Mouse (Mus musculus) stomach, embryonic 15.5 days (tissue): ENCODE measurements around the gene Dnm1. TPM values are rescaled to one million over a fixed set of nuclear protein-coding genes. Genes with fewer than 3 reads are reported as not detected.
"Not testable (repeated sequence)": the region's sequence is repeated elsewhere in the genome, so short reads cannot be mapped to it uniquely, and the experiment has no call there.

Source experiments
- ATAC-seq: fragments of 200-750 bp; cut with Nextera tagmentation; 2 replicates; pipeline ENCODE4 v1.8.0; 2017; ENCODE audit warnings: low read depth, moderate number of reproducible peaks, moderate TSS enrichment; ENCODE audit not compliant: insufficient read depth, low FRiP score
- H3K27ac ChIP-seq: fragments of 300-500 bp; sonication (generic); 2 replicates; pipeline ENCODE4 v1.5.1; 2015; ENCODE audit warnings: mild to moderate bottlenecking, inconsistent platforms
- H3K27me3 ChIP-seq: fragments of 300-500 bp; sonication (generic); replicated peaks from 2 replicates; pipeline ENCODE4 v1.6.1; 2015; ENCODE audit warnings: inconsistent platforms
- H3K36me3 ChIP-seq: fragments of 300-500 bp; sonication (generic); 2 replicates; pipeline ENCODE4 v1.6.1; 2015; ENCODE audit warnings: inconsistent platforms
- H3K4me1 ChIP-seq: fragments of 300-500 bp; sonication (generic); 2 replicates; pipeline ENCODE4 v1.6.1; 2015; ENCODE audit warnings: inconsistent platforms
- H3K4me2 ChIP-seq: fragments of 300-500 bp; sonication (generic); 2 replicates; pipeline ENCODE4 v1.6.1; 2015; ENCODE audit warnings: mild to moderate bottlenecking, inconsistent platforms
- H3K4me3 ChIP-seq: fragments of 300-500 bp; sonication (generic); replicated peaks from 2 replicates; pipeline ENCODE4 v1.5.1; 2015; ENCODE audit warnings: inconsistent platforms
- H3K9ac ChIP-seq: fragments of 300-500 bp; sonication (generic); 2 replicates; pipeline ENCODE4 v1.6.1; 2015; ENCODE audit warnings: inconsistent platforms
- H3K9me3 ChIP-seq: fragments of 300-500 bp; sonication (generic); 2 replicates; pipeline ENCODE4 v1.6.1; 2016; ENCODE audit warnings: inconsistent platforms
- WGBS: fragments of 180-500 bp; shearing (Covaris S2); methylation state at CpG from one replicate; pipeline ENCODE4 v1.1.7; 2015; 5-methylcytosine and 5-hydroxymethylcytosine counted together
- polyA plus RNA-seq: library from polyadenylated mRNA; unstranded; fragments of >200 nt; fragmentation: Nextera tagmentation; extraction: Ambion mirVana; gene quantifications from 2 replicates; pipeline ENCODE4 v1.2.1, GENCODE M21; 2015

The Dnm1 gene
- polyA plus RNA-seq, 1 experiment from 2014 or later = 12.1 TPM

- H3K4me1 ChIP-seq = peaks cover 21% of the 10 kb centered on the region
- no peak for ATAC-seq
- H3K36me3 ChIP-seq = peaks cover 60% of the 10 kb centered on the region
- H3K4me3 ChIP-seq = no peak overlapping the region
- no peaks in the 10 kb centered on the region for H3K9me3 ChIP-seq
- no peaks in the 10 kb centered on the region for H3K27me3 ChIP-seq
- WGBS = 90% methylated on average over 6 of the region's 6 CpGs
- H3K4me2 ChIP-seq = no peak overlapping the region
- H3K27ac ChIP-seq = no peak overlapping the region
- H3K9ac ChIP-seq = no peak overlapping the region
Observed at GRCm38 (mm10) chr2:32307247-32307798, 45.8 kb downstream of the Dnm1 start.

DNA sequence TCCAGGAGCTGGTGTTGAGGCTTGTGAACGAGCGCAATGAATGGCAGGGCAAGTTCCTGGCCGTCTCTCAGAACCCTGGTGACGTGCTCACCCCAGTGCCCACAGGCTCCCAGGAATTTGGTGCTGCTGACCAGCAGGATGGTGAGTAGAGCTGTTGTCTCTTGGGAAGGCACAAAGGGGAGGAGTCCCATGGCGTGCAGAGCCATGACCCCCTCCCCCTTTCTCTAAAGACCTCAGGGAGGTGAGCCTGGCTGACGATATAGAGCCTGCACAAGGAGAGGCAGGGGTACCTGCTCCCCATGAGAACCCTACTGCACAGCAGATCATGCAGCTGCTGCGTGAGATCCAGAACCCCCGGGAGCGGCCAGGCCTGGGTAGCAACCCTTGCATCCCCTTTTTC, 47.0 kb downstream of the Dnm1 start:
- Histone ChIP-seq H3K36me3 (peaks cover 72% of the 10 kb centered on the region), H3K9me3 (no peaks in the 10 kb centered on the region), H3K27ac (no peak overlapping the region), H3K9ac (no peak overlapping the region), H3K4me2 (no peak overlapping the region), H3K27me3 (no peaks in the 10 kb centered on the region), H3K4me3 (no peak overlapping the region), H3K4me1 (peaks cover 11% of the 10 kb centered on the region)
- WGBS = 86% methylated on average over 9 of the region's 9 CpGs
- no peak for ATAC-seq

DNA sequence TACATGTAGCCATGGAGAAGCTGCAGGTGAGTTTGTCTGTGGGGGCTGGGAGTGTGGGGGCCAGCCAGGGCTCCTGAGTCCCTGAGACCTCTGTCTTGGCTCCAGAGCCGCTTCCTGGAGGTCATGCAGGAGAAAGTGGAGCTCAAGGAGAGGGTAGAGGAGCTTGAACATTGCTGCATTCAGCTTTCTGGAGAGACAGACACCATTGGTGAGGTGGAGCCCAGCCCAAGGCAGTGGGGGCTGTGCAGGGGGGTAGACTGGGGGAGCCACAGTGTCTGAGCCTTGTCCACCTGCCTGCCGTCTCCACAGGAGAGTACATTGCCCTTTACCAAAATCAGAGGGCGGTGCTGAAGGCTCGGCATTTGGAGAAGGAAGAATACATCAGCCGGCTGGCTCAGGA, 47.5 kb downstream of the Dnm1 start:
- Histone ChIP-seq H3K9ac (no peak overlapping the region), H3K4me1 (peaks cover 6% of the 10 kb centered on the region), H3K4me2 (no peak overlapping the region), H3K27me3 (no peaks in the 10 kb centered on the region), H3K27ac (no peak overlapping the region), H3K9me3 (no peaks in the 10 kb centered on the region), H3K4me3 (no peak overlapping the region), H3K36me3 (peaks cover 75% of the 10 kb centered on the region)
- 87% methylated on average over 5 of the region's 5 CpGs for WGBS
- no peak for ATAC-seq

GRCm38 (mm10) chr2:32304145-32304832, 48.8 kb downstream of the Dnm1 start:
- H3K36me3 ChIP-seq = peaks cover 80% of the 10 kb centered on the region
- no peak overlapping the region for H3K4me3 ChIP-seq
- WGBS = 58% methylated on average over 8 of the region's 8 CpGs
- ATAC-seq = no peak
- H3K27me3 ChIP-seq = no peaks in the 10 kb centered on the region
- no peaks in the 10 kb centered on the region for H3K4me1 ChIP-seq
- no peak overlapping the region for H3K4me2 ChIP-seq
- H3K9me3 ChIP-seq = no peaks in the 10 kb centered on the region
- H3K9ac ChIP-seq = no peak overlapping the region
- H3K27ac ChIP-seq = no peak overlapping the region

GRCm38 (mm10) chr2:32302952-32303351, 50.2 kb downstream of the Dnm1 start:
- H3K27me3 ChIP-seq = no peaks in the 10 kb centered on the region
- H3K27ac ChIP-seq = no peak overlapping the region
- H3K4me1 ChIP-seq = no peaks in the 10 kb centered on the region
- H3K9me3 ChIP-seq = no peaks in the 10 kb centered on the region
- peaks cover 74% of the 10 kb centered on the region for H3K36me3 ChIP-seq
- ATAC-seq = no peak
- no peak overlapping the region for H3K4me3 ChIP-seq
- H3K4me2 ChIP-seq = no peak overlapping the region
- 86% methylated on average over 10 of the region's 10 CpGs for WGBS
- no peak overlapping the region for H3K9ac ChIP-seq

- ATAC-seq = no peak
- Histone ChIP-seq H3K27me3 (no peaks in the 10 kb centered on the region), H3K9ac (no peak overlapping the region), H3K4me2 (no peak overlapping the region), H3K9me3 (no peaks in the 10 kb centered on the region), H3K4me1 (no peaks in the 10 kb centered on the region), H3K4me3 (no peak overlapping the region), H3K36me3 (peaks cover 54% of the 10 kb centered on the region), H3K27ac (no peak overlapping the region)
- 92% methylated on average over 4 of the region's 4 CpGs for WGBS
Observed at GRCm38 (mm10) chr2:32299469-32299868, 53.7 kb downstream of the Dnm1 start.

- not testable (repeated sequence) for H3K27me3 ChIP-seq, H3K9ac ChIP-seq, H3K4me3 ChIP-seq, ATAC-seq, H3K9me3 ChIP-seq, H3K4me2 ChIP-seq, H3K27ac ChIP-seq, H3K4me1 ChIP-seq
- peaks cover 25% of the 10 kb centered on the region for H3K36me3 ChIP-seq
- 81% methylated on average over 2 of the region's 2 CpGs for WGBS
Observed at GRCm38 (mm10) chr2:32295842-32296241, 57.3 kb downstream of the Dnm1 start.

DNA sequence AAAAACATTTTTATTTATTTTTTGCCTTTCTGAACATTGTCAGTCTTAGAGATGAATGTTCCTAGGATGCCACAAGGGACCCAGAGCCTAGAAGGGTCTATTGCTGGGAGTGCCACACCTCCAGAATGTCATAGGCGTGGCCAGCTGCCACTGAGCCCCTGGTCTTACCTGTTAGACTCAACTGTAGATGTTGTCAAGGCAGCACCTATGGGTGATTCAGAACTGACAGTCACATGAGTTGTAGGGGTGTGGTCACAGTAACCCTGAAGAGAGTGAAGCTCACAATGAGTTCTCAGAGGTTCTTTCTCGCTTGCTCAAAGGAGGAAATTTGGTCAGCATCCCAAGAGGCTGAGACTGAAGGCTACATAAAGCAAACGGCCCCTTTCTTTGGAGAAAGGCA, 57.9 kb downstream of the Dnm1 start:
- no peak overlapping the region for H3K4me2 ChIP-seq
- no peak overlapping the region for H3K4me3 ChIP-seq
- no peak overlapping the region for H3K9ac ChIP-seq
- no peaks in the 10 kb centered on the region for H3K27me3 ChIP-seq
- no peaks in the 10 kb centered on the region for H3K4me1 ChIP-seq
- no peak for ATAC-seq
- WGBS = 83% methylated on average over 3 of the region's 3 CpGs
- H3K9me3 ChIP-seq = no peaks in the 10 kb centered on the region
- H3K36me3 ChIP-seq = peaks cover 22% of the 10 kb centered on the region
- no peak overlapping the region for H3K27ac ChIP-seq

- peaks cover 16% of the 10 kb centered on the region for H3K36me3 ChIP-seq
- H3K4me2 ChIP-seq = no peak overlapping the region
- no peak for ATAC-seq
- H3K9ac ChIP-seq = no peak overlapping the region
- no peak overlapping the region for H3K27ac ChIP-seq
- 85% methylated on average over 8 of the region's 8 CpGs for WGBS
- H3K4me3 ChIP-seq = no peak overlapping the region
- H3K4me1 ChIP-seq = peaks cover 2% of the 10 kb centered on the region
- H3K9me3 ChIP-seq = no peaks in the 10 kb centered on the region
- H3K27me3 ChIP-seq = no peaks in the 10 kb centered on the region
Observed at GRCm38 (mm10) chr2:32294348-32294747, 58.8 kb downstream of the Dnm1 start.

DNA sequence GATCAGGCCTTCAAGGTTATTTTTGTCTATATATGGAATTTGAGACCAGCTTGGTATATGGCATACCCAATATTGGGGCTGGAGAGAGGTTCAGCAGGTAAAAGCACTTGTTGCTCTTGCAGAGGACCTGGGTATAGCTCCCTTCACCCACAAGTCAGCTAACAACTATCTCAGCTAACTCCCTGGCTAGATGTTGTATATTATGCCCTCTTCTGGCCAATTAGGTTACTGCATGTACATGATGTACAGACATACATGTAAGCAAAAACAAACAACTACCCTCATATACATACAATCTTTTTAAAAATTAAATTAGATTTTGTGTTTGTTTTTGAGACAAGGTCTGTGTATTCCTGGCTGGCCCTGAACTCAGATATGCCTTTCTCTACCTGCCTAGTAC, 63.6 kb downstream of the Dnm1 start:
- no peak for ATAC-seq
- no peaks in the 10 kb centered on the region for H3K27me3 ChIP-seq
- peaks cover 16% of the 10 kb centered on the region for H3K4me1 ChIP-seq
- H3K4me2 ChIP-seq = peak overlapping the region; percentile 76
- peak overlapping the region; percentile 87 for H3K4me3 ChIP-seq
- no peak overlapping the region for H3K9ac ChIP-seq
- H3K36me3 ChIP-seq = peaks cover 7% of the 10 kb centered on the region
- H3K9me3 ChIP-seq = no peaks in the 10 kb centered on the region
- no peak overlapping the region for H3K27ac ChIP-seq

DNA sequence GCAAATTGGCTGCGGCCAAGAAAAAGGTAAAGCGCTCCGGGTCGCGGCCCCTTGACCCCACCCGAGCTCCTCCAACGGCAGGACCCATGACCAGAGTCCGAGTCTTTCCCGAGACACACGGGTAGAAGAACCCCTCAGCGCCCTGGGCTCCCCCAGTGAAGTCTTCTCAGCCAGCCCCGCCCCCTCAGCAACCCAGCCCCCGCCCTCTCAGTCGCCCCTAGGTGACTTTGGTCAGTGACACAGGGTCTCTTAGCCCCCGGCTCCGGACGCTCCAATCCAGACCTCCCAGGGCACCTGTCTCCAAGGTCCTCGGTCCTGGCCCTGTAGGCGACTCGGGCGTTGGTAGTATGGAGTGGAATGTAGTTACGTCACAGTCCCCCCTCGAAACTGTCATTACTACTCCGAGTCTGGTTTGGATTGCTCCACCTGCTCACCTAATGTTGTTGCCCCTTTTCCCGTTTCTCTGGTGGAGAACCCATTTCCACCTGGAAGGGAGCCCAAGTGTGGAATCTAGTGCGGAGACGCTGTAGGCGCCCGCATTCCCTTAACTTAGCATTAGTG, 64.7 kb downstream of the Dnm1 start:
- H3K27me3 ChIP-seq = no peaks in the 10 kb centered on the region
- peak overlapping the region; percentile 64; the same call in 1 of the 2 replicates for H3K27ac ChIP-seq
- WGBS = under 1% methylated on average over 29 of the region's 29 CpGs
- H3K4me1 ChIP-seq = peaks cover 16% of the 10 kb centered on the region
- H3K9me3 ChIP-seq = no peaks in the 10 kb centered on the region
- peak overlapping the region; percentile 76 for H3K4me2 ChIP-seq
- peak overlapping the region; percentile 65 for H3K9ac ChIP-seq
- peaks cover 15% of the 10 kb centered on the region for H3K36me3 ChIP-seq
- peak; percentile 30 for ATAC-seq
- H3K4me3 ChIP-seq = peak overlapping the region; percentile 87

GRCm38 (mm10) chr2:32287923-32288367, 65.2 kb downstream of the Dnm1 start, which contains the start of gene Swi5:
Gene Swi5 (minus strand): TSS chr2:32288075.
- Histone ChIP-seq H3K27me3 (no peaks in the 10 kb centered on the region), H3K4me3 (peak within 1 kb of the TSS; percentile 87), H3K36me3 (peaks cover 13% of the 10 kb centered on the region), H3K9me3 (no peaks in the 10 kb centered on the region), H3K4me2 (peak within 1 kb of the TSS; percentile 84), H3K27ac (peak within 1 kb of the TSS; percentile 68), H3K4me1 (peaks cover 16% of the 10 kb centered on the region), H3K9ac (peak within 1 kb of the TSS; percentile 91)
- ATAC-seq = peak; percentile 99
- WGBS = under 1% methylated on average over 41 of the region's 41 CpGs
